Mouse (Mus musculus): Measurements from ENCODE around the gene Oas1e.
"Not testable (repeated sequence)": the region's sequence is repeated elsewhere in the genome, so short reads cannot be mapped to it uniquely, and the experiment has no call there.

The Oas1e gene

GRCm38 (mm10) chr5:120795480-120796034, at the start of gene Oas1e:
Gene Oas1e, minus strand, starts transcription at chr5:120795530.
- DNase-seq (ENCODE audit: low read depth, low spot score), result not testable (repeated sequence)

DNA sequence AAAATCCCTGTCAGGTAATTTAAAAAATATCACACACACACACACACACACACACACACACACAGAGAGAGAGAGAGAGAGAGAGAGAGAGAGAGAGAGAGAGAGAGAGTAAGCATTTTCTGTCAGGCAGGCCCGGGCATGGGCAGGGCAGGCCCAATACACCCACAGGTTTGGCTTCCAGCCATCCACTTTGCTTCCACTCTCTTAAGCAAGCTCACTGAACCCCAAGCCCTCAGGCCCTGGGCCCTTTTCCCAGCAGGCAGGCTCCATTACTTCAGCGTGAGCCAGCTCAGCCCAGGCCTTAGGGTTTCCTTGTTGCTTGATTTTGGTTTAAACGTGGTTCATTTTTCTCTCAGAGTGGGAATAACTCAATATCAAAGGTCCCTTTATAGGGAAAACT, 49.4 kb upstream of the Oas1e start:
- peak; percentile 36 for DNase-seq (ENCODE audit: low read depth, low spot score)

- peak; percentile 72 for DNase-seq (ENCODE audit: low read depth, low spot score)
These were observed 41.6 kb upstream of the Oas1e start for GRCm38 (mm10) chr5:120836731-120837585.

DNA sequence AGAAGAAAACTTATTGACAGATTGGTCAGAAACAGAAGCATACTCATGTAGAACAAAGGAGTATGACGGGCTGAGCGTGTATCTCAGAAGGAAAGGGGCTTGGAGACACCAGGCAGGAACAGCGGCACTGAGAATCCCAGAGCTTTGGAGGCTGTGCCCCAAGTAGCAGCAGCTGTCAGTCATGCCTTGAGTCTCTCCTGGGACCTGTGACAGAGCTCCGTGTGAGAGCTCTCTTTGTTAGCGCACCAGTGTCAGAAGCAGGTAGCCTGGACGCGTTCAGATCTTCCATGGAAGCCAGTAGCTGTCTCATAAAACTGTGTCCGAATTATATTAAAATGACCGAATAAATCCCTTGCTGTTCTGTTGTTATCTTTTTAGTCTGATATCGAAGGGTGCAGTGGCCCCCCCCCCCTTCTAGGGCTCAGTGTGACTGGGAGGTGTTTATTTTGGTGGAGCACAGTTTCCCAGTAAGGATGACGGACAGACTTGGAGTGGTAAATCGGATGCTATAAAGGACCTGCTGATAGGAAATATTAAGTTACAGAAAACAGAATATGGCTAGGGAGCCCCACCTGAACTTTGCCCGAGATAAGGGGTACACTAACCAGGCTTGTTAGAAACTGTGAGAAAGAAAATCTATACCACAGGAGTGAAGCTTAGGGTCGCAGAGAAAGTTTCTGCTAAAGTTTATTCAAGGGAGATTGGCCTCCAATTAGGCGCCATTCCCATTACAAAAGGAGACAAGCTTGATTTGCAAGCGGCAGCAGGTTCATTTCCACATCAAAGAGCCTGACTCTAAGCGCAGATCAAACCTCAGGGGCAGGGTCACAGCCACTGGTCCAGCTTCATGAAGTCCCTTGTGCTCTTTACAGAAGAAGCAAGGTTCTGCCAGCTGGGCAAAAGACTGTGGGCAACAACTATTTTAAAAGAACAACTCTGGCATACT, 38.3 kb upstream of the Oas1e start:
- no peak for DNase-seq (ENCODE audit: low read depth, low spot score)

GRCm38 (mm10) chr5:120831031-120831430, 35.7 kb upstream of the Oas1e start:
- DNase-seq (ENCODE audit: low read depth, low spot score), result no peak

DNA sequence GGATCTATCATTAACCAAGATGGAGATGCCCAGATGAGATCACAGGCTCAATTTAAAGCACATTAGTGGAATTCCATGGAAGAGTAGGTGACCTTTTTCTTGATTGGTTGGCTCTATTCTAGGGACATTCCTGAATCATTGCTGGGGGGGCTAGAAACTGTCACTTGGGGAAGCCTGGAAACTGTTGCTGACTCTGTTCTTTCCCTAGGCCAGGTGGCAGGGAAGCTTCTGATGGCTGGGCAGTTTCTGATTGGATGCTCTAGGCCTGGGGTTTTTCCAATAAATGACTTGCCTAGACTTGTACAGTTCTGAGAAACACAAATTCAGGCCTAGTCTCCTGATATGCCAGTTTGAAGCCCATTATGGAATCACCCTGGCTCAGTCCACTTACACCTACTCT, 23.7 kb upstream of the Oas1e start:
- DNase-seq (ENCODE audit: low read depth, low spot score), result no peak

DNA sequence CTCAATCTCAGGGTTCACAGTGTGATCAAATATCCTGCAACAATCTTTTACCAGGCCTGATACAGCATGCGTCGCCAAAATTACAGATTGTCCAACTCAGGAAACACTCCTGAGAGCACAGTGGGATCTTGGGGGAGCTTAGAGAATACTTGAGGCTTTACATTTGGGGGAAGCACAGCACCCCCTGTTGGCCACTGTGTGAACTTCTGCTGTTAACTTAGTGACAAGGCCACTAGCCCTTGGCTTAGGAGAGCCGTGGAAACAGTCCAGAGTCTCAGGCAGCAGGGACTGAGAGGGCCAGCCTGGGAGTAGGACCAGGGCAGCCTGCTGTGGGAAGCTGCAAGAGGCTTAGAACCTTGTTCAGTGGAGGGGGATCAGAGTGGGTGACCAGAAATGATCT, 20.6 kb upstream of the Oas1e start:
- peak; percentile 48 for DNase-seq (ENCODE audit: low read depth, low spot score)

DNA sequence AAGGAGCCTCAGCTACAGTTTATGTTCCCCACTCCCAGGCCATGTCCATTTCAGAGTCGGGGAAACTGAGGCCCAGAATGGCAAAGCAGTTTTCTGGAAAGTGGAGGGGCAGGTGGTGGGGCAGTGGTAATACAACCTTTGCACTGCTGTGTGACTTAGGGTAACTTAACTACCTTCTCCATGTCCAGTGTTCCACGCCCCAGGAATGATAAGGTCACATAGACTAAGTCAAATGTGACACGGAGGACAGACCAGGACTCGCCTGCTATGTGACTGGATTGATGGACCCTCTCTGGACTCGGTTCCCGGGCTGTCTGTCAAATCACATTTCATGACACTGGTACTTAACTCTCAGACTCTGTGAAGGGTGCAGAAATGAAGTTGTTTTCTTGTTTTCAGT, 17.7 kb upstream of the Oas1e start:
- DNase-seq (ENCODE audit: low read depth, low spot score), result no peak

DNA sequence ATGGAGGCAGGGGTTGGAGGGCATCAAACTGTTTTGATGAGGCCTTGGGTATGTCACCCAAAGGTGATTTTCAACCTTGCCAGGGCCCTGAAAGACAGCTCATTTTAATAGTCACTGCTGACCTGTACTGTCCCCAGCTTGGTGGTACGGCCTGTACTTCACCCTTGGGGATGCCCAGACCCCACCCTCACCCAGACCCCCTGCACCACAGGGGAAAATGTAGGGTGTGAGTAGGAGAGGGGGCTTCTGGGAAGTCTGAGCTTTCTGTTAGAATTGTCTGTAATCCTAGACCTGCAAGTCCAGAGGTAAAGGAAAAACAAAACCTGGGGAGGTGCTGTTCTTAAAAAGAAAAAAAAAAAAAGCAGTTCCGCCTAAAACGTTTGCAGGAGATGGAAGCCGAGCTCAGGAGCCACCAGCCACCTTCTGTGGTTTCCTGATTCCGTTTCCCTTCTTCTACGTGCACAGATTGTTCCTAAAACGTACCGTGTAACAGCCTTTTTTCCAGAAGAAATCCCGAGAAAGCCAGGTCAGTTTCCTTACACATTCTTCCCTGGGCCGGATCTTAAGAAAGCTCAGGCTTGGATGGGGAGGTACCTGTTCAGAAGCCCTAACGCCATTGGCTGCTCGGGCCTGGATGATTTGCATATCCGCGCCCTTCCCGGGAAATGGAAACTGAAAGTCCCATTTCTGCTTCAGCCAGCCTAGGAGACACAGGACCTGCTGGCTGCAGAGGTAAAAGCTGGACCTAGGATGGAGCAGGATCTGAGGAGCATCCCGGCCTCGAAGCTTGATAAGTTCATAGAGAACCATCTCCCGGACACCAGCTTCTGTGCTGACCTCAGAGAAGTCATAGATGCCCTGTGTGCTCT, 16.9 kb upstream of the Oas1e start, which contains the start of gene Oas1c:
Gene Oas1c (minus strand): TSS at position 564 of the 869 bp plus-strand sequence.
- peak; percentile 96 for DNase-seq (ENCODE audit: low read depth, low spot score)

DNA sequence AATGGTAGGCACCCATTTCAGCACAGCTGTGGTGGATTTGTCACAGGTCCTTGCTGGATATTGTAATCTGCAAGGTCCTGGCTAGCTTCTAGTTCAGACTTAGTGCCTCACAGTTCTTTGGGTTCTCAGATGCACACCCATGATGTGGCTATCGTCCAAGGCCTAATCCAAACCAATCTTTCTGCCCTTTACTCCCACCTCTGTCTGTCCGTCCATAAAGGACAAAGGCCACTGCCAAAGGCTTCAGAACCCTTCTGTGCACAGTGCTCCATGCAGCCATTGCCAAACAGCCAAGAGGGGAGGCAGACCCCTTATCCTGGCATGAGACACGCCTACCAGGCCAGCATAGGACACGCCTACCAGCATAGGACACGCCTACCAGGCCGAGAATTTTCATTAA, 13.8 kb upstream of the Oas1e start:
- DNase-seq (ENCODE audit: low read depth, low spot score), result no peak

GRCm38 (mm10) chr5:120806458-120806857, 11.1 kb upstream of the Oas1e start:
- peak; percentile 85 for DNase-seq (ENCODE audit: low read depth, low spot score)

DNA sequence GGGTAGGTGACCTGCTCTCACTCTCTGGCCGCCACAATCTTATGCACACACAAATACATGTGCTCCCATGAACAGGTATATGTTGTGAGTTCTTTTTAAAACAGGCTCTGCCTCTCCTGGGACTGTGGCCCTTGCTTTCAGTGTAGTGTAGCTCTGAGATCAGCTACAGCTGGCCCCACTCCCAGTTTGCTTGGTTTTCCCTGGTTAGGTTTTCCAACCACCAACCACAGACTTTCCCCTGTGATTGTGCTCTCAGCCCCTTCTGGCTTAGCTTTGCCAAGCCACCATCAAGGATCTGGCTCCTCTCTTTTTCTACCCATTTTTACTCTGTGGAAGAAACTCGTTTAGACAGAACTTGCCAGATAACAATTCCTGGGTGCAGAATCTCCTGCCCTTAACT, 8.3 kb upstream of the Oas1e start:
- no peak for DNase-seq (ENCODE audit: low read depth, low spot score)

DNA sequence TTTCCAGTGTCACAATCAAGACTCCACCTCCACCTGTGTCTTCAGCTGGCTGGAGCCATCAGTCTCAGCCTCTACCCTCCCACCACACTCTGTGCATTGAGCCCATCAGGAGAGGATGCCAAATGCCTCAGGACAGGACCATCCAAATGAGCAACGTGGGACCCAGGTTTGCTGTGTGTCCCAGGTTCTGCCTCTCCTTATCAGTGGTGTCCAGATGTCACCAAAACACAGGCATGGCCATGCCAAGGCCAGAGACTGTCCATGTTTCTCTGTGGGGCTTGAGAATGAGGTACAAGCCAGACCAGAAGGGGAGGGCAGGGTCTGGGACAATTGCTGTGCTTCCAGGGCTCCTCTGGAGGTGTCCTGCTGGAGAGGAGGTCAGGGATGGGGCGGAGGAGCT, 3.6 kb upstream of the Oas1e start:
- not testable (repeated sequence) for DNase-seq (ENCODE audit: low read depth, low spot score)

- DNase-seq (ENCODE audit: low read depth, low spot score), result not testable (repeated sequence)
These were observed 2.8 kb upstream of the Oas1e start for GRCm38 (mm10) chr5:120798147-120798546.

GRCm38 (mm10) chr5:120793043-120793442, 2.3 kb downstream of the Oas1e start:
- DNase-seq (ENCODE audit: low read depth, low spot score), result peak; percentile 70

- DNase-seq (ENCODE audit: low read depth, low spot score), result no peak
These were observed 8.3 kb downstream of the Oas1e start for GRCm38 (mm10) chr5:120787042-120787441.

GRCm38 (mm10) chr5:120782446-120782845, 12.9 kb downstream of the Oas1e start:
- DNase-seq (ENCODE audit: low read depth, low spot score), result no peak

GRCm38 (mm10) chr5:120781646-120782045, 13.7 kb downstream of the Oas1e start:
- DNase-seq (ENCODE audit: low read depth, low spot score), result peak; percentile 16

- peak; percentile 43 for DNase-seq (ENCODE audit: low read depth, low spot score)
These were observed 15.4 kb downstream of the Oas1e start for GRCm38 (mm10) chr5:120779922-120780321.

- no peak for DNase-seq (ENCODE audit: low read depth, low spot score)
These were observed 16.4 kb downstream of the Oas1e start for GRCm38 (mm10) chr5:120778941-120779340.

DNA sequence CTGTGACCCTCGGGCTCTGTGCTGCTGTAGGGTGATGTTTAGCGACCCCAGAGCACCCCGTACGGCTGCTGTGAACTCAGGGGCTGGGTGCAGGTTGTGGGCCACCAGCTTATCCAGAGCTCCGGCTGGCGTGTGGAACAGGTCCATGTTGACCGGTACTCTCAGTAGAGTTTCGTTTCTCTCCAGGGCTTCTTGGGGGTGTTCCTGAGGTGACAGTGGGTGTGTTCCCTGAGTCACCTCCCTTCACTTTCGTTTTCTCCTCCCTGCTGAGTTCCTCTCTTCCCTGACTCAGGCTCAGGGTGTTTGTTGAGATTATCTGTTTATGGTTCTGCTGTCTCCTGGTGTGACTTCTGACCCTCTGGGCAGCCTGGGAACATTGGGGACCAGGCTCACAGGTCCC, 17.9 kb downstream of the Oas1e start, which contains the start of gene Oas3:
Gene Oas3 (minus strand): TSS at position 184 of the 400 bp plus-strand sequence.
- DNase-seq (ENCODE audit: low read depth, low spot score), result no peak

Measured in brain, adult 2 months (tissue).